Mouse (Mus musculus): ENCODE measurements around the gene Nol4l. TPM values are rescaled to one million over a fixed set of nuclear protein-coding genes. Genes with fewer than 3 reads are reported as not detected.

The Nol4l gene
- polyA plus RNA-seq, 1 experiment from 2014 or later, result 10.3 TPM

GRCm38 (mm10) chr2:153453961-153454759 lies 75.6 kb downstream of the Nol4l start:
- no peak for ATAC-seq (ENCODE audit: insufficient number of reproducible peaks, low FRiP score, low TSS enrichment, low read depth)
- no peak overlapping the region for H3K9ac ChIP-seq
- H3K27me3 ChIP-seq, result no peaks in the 10 kb centered on the region
- H3K4me1 ChIP-seq, result peaks cover 10% of the 10 kb centered on the region
- no peak overlapping the region for H3K27ac ChIP-seq (replicated peaks)
- H3K36me3 ChIP-seq, result no peaks in the 10 kb centered on the region
- H3K9me3 ChIP-seq (replicated peaks), result no peaks in the 10 kb centered on the region
- H3K4me2 ChIP-seq (replicated peaks), result no peak overlapping the region
- H3K4me3 ChIP-seq (replicated peaks), result no peak overlapping the region
- WGBS, result 68% methylated on average over 12 of the region's 12 CpGs

- ATAC-seq (ENCODE audit: insufficient number of reproducible peaks, low FRiP score, low TSS enrichment, low read depth), result no peak
- WGBS, result 85% methylated on average over 6 of the region's 6 CpGs
- no peaks in the 10 kb centered on the region for H3K36me3 ChIP-seq
- H3K9ac ChIP-seq, result no peak overlapping the region
- no peak overlapping the region for H3K4me2 ChIP-seq (replicated peaks)
- no peak overlapping the region for H3K27ac ChIP-seq (replicated peaks)
- H3K9me3 ChIP-seq (replicated peaks), result no peaks in the 10 kb centered on the region
- peaks cover 17% of the 10 kb centered on the region for H3K4me1 ChIP-seq
- H3K4me3 ChIP-seq (replicated peaks), result no peak overlapping the region
- no peaks in the 10 kb centered on the region for H3K27me3 ChIP-seq
These were observed 81.3 kb downstream of the Nol4l start for GRCm38 (mm10) chr2:153448519-153448918.

DNA sequence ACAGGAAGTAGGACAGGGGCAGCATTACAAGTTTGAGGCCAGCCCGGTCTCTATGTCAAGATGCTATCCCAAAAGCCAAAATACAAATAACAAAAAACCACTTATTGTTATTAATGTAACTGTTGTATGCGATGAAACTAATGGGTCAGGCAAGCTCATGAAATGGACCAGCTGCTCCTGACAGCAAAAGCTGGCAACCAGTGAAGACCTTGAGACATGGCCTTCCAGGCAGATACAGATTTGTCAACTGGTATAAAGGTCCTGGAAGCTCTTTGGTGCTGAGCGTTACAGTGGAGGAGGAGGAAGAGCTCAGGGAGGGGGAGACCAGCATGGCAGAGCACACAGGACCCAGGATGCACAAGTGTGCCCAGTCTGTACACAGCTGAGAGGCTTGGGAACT lies 82.1 kb downstream of the Nol4l start:
- no peak overlapping the region for H3K27ac ChIP-seq (replicated peaks)
- H3K4me2 ChIP-seq (replicated peaks), result no peak overlapping the region
- H3K36me3 ChIP-seq, result no peaks in the 10 kb centered on the region
- no peaks in the 10 kb centered on the region for H3K9me3 ChIP-seq (replicated peaks)
- no peak for ATAC-seq (ENCODE audit: insufficient number of reproducible peaks, low FRiP score, low TSS enrichment, low read depth)
- peaks cover 24% of the 10 kb centered on the region for H3K4me1 ChIP-seq
- WGBS, result 92% methylated on average over 3 of the region's 3 CpGs
- no peak overlapping the region for H3K9ac ChIP-seq
- no peaks in the 10 kb centered on the region for H3K27me3 ChIP-seq
- H3K4me3 ChIP-seq (replicated peaks), result no peak overlapping the region

GRCm38 (mm10) chr2:153446476-153446875 lies 83.3 kb downstream of the Nol4l start:
- Histone ChIP-seq H3K4me3 (replicated peaks) (peak overlapping the region; percentile 91; the same call in 1 of the 2 replicates), H3K9me3 (replicated peaks) (no peaks in the 10 kb centered on the region), H3K27ac (replicated peaks) (0 out of 2 replicates have a peak overlapping the region, but pooled peaks have one; percentile 29), H3K36me3 (no peaks in the 10 kb centered on the region), H3K4me2 (replicated peaks) (peak overlapping the region; percentile 98), H3K9ac (no peak overlapping the region), H3K27me3 (no peaks in the 10 kb centered on the region), H3K4me1 (peaks cover 37% of the 10 kb centered on the region)
- WGBS, result 12% methylated on average over 4 of the region's 4 CpGs
- ATAC-seq (ENCODE audit: insufficient number of reproducible peaks, low FRiP score, low TSS enrichment, low read depth), result no peak

DNA sequence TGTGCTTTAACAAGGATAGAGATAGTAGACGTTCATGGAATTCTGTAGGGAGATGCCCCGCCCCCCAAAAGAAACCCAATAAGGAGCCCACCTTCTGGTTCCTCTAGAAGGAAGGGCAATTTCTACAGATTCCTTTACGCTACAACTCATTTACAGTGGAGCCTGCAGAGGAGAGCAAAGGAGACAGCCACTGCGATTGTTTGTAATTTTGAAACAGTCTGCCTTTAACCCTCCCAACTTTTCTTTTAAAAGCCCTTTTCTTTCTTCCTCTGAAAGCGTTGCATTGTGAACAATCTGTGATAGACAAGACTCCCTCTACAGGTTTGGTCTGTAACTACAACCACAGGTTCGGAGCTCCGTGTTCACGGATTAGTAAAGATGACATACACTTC lies 83.8 kb downstream of the Nol4l start:
- Histone ChIP-seq H3K4me2 (replicated peaks) (peak overlapping the region; percentile 98), H3K9me3 (replicated peaks) (no peaks in the 10 kb centered on the region), H3K27me3 (no peaks in the 10 kb centered on the region), H3K27ac (replicated peaks) (peak overlapping the region; percentile 94), H3K36me3 (no peaks in the 10 kb centered on the region), H3K4me1 (peaks cover 41% of the 10 kb centered on the region), H3K4me3 (replicated peaks) (peak overlapping the region; percentile 91), H3K9ac (no peak overlapping the region)
- ATAC-seq (ENCODE audit: insufficient number of reproducible peaks, low FRiP score, low TSS enrichment, low read depth), result no peak
- under 1% methylated on average over 8 of the region's 8 CpGs for WGBS

DNA sequence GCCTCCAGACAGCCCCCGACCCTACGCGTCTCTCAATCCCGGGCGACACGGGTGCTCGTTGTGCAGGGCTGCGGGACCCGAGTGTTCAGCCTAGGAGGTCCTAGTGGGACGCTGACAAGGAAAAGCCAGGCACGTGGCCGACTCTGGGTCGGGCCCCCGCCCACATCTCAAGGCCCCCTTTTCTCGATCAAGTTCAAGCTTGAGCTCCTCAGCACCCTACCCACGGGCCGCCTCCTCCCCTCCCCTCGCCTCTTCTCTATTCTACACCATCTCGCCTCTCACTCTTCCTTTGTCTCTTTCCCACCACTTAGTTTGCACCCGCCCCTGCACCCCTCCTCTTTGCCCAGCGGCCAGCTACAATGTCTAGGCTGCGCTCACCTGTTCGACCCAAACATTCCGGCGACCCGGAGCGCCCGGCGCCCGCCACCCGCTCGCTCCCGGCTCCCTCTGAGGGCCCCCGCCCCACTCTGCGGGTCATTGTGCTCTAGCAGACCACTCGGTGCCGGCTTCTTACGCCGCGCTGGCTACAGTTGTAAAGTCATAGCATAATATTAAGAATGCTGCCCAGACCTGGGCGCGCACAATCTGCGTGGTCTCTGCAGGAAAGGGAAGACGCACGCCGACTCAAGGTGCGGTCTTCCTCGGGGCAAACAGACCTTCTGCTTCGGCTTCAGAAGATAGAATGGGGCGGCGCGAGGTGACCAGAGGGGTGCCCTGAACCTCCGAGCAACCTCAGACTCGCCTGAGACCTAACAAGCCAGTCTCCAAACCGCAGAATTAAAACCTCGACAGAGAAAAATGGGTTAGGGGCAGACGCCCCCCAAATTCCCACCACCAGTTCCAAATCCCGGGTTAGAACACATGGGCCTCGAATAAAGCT lies 84.4 kb downstream of the Nol4l start:
- peak overlapping the region; percentile 91 for H3K4me3 ChIP-seq (replicated peaks)
- H3K9me3 ChIP-seq (replicated peaks), result no peaks in the 10 kb centered on the region
- peaks cover 48% of the 10 kb centered on the region for H3K4me1 ChIP-seq
- no peaks in the 10 kb centered on the region for H3K36me3 ChIP-seq
- ATAC-seq (ENCODE audit: insufficient number of reproducible peaks, low FRiP score, low TSS enrichment, low read depth), result peak; percentile 35
- peak overlapping the region; percentile 48 for H3K9ac ChIP-seq
- H3K27ac ChIP-seq (replicated peaks), result peak overlapping the region; percentile 94
- WGBS, result under 1% methylated on average over 59 of the region's 59 CpGs
- H3K4me2 ChIP-seq (replicated peaks), result peak overlapping the region; percentile 98
- no peaks in the 10 kb centered on the region for H3K27me3 ChIP-seq

- Histone ChIP-seq H3K27me3 (no peaks in the 10 kb centered on the region), H3K9me3 (replicated peaks) (no peaks in the 10 kb centered on the region), H3K9ac (peak overlapping the region; percentile 70), H3K4me2 (replicated peaks) (peak overlapping the region; percentile 98), H3K36me3 (no peaks in the 10 kb centered on the region), H3K4me1 (peaks cover 52% of the 10 kb centered on the region), H3K4me3 (replicated peaks) (peak overlapping the region; percentile 91), H3K27ac (replicated peaks) (peak overlapping the region; percentile 94)
- under 1% methylated on average over 35 of the region's 64 CpGs for WGBS
- peak; percentile 72 for ATAC-seq (ENCODE audit: insufficient number of reproducible peaks, low FRiP score, low TSS enrichment, low read depth)
These were observed 85.3 kb downstream of the Nol4l start for GRCm38 (mm10) chr2:153444254-153445136.

GRCm38 (mm10) chr2:153443434-153444240 lies 86.1 kb downstream of the Nol4l start:
- H3K9me3 ChIP-seq (replicated peaks), result no peaks in the 10 kb centered on the region
- WGBS, result under 1% methylated on average over 51 of the region's 59 CpGs
- H3K4me3 ChIP-seq (replicated peaks), result peak overlapping the region; percentile 91
- no peaks in the 10 kb centered on the region for H3K27me3 ChIP-seq
- H3K27ac ChIP-seq (replicated peaks), result peak overlapping the region; percentile 94
- peak overlapping the region; percentile 70 for H3K9ac ChIP-seq
- H3K4me1 ChIP-seq, result peaks cover 57% of the 10 kb centered on the region
- peak overlapping the region; percentile 98 for H3K4me2 ChIP-seq (replicated peaks)
- H3K36me3 ChIP-seq, result no peaks in the 10 kb centered on the region
- ATAC-seq (ENCODE audit: insufficient number of reproducible peaks, low FRiP score, low TSS enrichment, low read depth), result peak; percentile 63

DNA sequence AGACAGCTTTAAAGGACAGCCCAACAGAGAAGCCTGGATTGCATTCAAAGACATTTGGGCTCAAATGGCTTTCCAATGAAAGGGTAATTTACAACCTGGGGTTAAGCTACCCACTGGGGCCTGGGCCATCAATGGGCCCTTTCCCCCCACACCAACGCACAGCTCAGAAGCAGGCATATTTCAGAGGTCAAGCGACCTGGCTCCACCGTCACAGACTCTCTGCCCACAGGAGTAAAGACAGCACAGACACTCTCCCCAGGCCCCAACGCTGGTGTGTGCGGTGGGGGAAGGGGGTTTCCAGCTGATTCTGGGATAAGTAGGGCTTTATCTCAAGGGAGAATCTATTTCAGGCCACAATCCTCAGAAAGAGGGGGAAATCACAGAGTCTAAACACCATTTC lies 87.1 kb downstream of the Nol4l start:
- ATAC-seq (ENCODE audit: insufficient number of reproducible peaks, low FRiP score, low TSS enrichment, low read depth), result no peak
- WGBS, result 11% methylated on average over 5 of the region's 5 CpGs
- Histone ChIP-seq H3K4me2 (replicated peaks) (peak overlapping the region; percentile 98), H3K27ac (replicated peaks) (peak overlapping the region; percentile 53), H3K4me1 (peaks cover 66% of the 10 kb centered on the region), H3K9ac (0 out of 2 replicates have a peak overlapping the region, but pooled peaks have one; percentile 4), H3K27me3 (no peaks in the 10 kb centered on the region), H3K4me3 (replicated peaks) (peak overlapping the region; percentile 91), H3K9me3 (replicated peaks) (no peaks in the 10 kb centered on the region), H3K36me3 (no peaks in the 10 kb centered on the region)

GRCm38 (mm10) chr2:153441228-153441627 lies 88.5 kb downstream of the Nol4l start:
- Histone ChIP-seq H3K27me3 (no peaks in the 10 kb centered on the region), H3K4me1 (peaks cover 74% of the 10 kb centered on the region), H3K36me3 (no peaks in the 10 kb centered on the region), H3K4me2 (replicated peaks) (peak overlapping the region; percentile 25; the same call in 1 of the 2 replicates), H3K9ac (no peak overlapping the region), H3K4me3 (replicated peaks) (no peak overlapping the region), H3K27ac (replicated peaks) (peak overlapping the region; percentile 53), H3K9me3 (replicated peaks) (no peaks in the 10 kb centered on the region)
- WGBS, result 20% methylated on average over 3 of the region's 3 CpGs
- ATAC-seq (ENCODE audit: insufficient number of reproducible peaks, low FRiP score, low TSS enrichment, low read depth), result no peak
